Mouse (Mus musculus): ENCODE measurements around the gene Ndufc1.
"Not testable (repeated sequence)": the region's sequence is repeated elsewhere in the genome, so short reads cannot be mapped to it uniquely, and the experiment has no call there.

Gene Ndufc1

GRCm38 (mm10) chr3:51408561-51409183 is at the start of gene Ndufc1:
TSS of gene Ndufc1 (minus strand) at chr3:51408988.
- peak; percentile 99 for DNase-seq

GRCm38 (mm10) chr3:51434871-51435595 is 26.2 kb upstream of the Ndufc1 start:
- DNase-seq = no peak

- DNase-seq = not testable (repeated sequence)
Measured at GRCm38 (mm10) chr3:51434364-51434763, 25.6 kb upstream of the Ndufc1 start.

- no peak for DNase-seq
Measured at GRCm38 (mm10) chr3:51425394-51425793, 16.6 kb upstream of the Ndufc1 start.

- no peak for DNase-seq
Measured at GRCm38 (mm10) chr3:51421921-51422320, 13.1 kb upstream of the Ndufc1 start.

- DNase-seq = no peak
Measured at GRCm38 (mm10) chr3:51417966-51418365, 9.2 kb upstream of the Ndufc1 start.

- DNase-seq = no peak
Measured at GRCm38 (mm10) chr3:51417485-51417884, 8.7 kb upstream of the Ndufc1 start.

- DNase-seq = no peak
Measured at GRCm38 (mm10) chr3:51417135-51417458, 8.3 kb upstream of the Ndufc1 start.

GRCm38 (mm10) chr3:51416364-51417134 is 7.8 kb upstream of the Ndufc1 start:
- peak; percentile 31 for DNase-seq

GRCm38 (mm10) chr3:51416073-51416363 is 7.2 kb upstream of the Ndufc1 start:
- no peak for DNase-seq

GRCm38 (mm10) chr3:51415098-51416072 is 6.6 kb upstream of the Ndufc1 start, which contains the start of gene Naa15:
TSS of gene Naa15 (plus strand) at chr3:51415148.
- DNase-seq = peak; percentile 96

GRCm38 (mm10) chr3:51413276-51413675 is 4.5 kb upstream of the Ndufc1 start:
- no peak for DNase-seq

- no peak for DNase-seq
Measured at GRCm38 (mm10) chr3:51412457-51412856, 3.7 kb upstream of the Ndufc1 start.

GRCm38 (mm10) chr3:51407870-51408560 is 773 bp downstream of the Ndufc1 start:
- DNase-seq = no peak

GRCm38 (mm10) chr3:51402628-51403027 is 6.2 kb downstream of the Ndufc1 start:
- DNase-seq = no peak

- DNase-seq = not testable (repeated sequence)
Measured at GRCm38 (mm10) chr3:51402054-51402453, 6.7 kb downstream of the Ndufc1 start.

GRCm38 (mm10) chr3:51400682-51401081 is 8.1 kb downstream of the Ndufc1 start:
- no peak for DNase-seq

- DNase-seq = no peak
Measured at GRCm38 (mm10) chr3:51399531-51399930, 9.3 kb downstream of the Ndufc1 start.

GRCm38 (mm10) chr3:51398667-51399066 is 10.1 kb downstream of the Ndufc1 start:
- no peak for DNase-seq

GRCm38 (mm10) chr3:51397700-51398299 is 11.0 kb downstream of the Ndufc1 start:
- no peak for DNase-seq

- DNase-seq = peak; percentile 23
Measured at GRCm38 (mm10) chr3:51396219-51397068, 12.3 kb downstream of the Ndufc1 start, which contains the start of gene Mgarp. TSS of gene Mgarp (minus strand) at chr3:51396738.
